Mouse (Mus musculus): ENCODE measurements around the gene Ppp1r2. TPM values are rescaled to one million over a fixed set of nuclear protein-coding genes. Genes with fewer than 3 reads are reported as not detected.

The Ppp1r2 gene
- polyA plus RNA-seq, 1 experiment from 2014 or later: 78.4 TPM

GRCm38 (mm10) chr16:31249401-31249800, 25.7 kb downstream of the Ppp1r2 start:
- no peak overlapping the region for H3K9ac ChIP-seq (ENCODE audit: low read length)
- ATAC-seq (ENCODE audit: insufficient number of reproducible peaks, low FRiP score, low TSS enrichment, low read depth): no peak
- H3K4me3 ChIP-seq (ENCODE audit: low read depth, low read length): no peak overlapping the region
- H3K36me3 ChIP-seq (ENCODE audit: control insufficient read depth, insufficient read depth, low read length): no peaks in the 10 kb centered on the region; the same call in 1 of the 2 replicates
- H3K4me1 ChIP-seq (ENCODE audit: control insufficient read depth, insufficient read depth, low read length): no peaks in the 10 kb centered on the region
- H3K4me2 ChIP-seq (ENCODE audit: low read depth, severe bottlenecking): no peak overlapping the region
- H3K27me3 ChIP-seq (ENCODE audit: control insufficient read depth, insufficient read depth, low read length): no peaks in the 10 kb centered on the region
- 87% methylated on average over 3 of the region's 3 CpGs for WGBS
- no peak overlapping the region for H3K27ac ChIP-seq (replicated peaks; ENCODE audit: low read depth, low read length)
- no peaks in the 10 kb centered on the region for H3K9me3 ChIP-seq (ENCODE audit: control insufficient read depth, low read length)
- peak; percentile 14 for DNase-seq (ENCODE audit: low spot score)

DNA sequence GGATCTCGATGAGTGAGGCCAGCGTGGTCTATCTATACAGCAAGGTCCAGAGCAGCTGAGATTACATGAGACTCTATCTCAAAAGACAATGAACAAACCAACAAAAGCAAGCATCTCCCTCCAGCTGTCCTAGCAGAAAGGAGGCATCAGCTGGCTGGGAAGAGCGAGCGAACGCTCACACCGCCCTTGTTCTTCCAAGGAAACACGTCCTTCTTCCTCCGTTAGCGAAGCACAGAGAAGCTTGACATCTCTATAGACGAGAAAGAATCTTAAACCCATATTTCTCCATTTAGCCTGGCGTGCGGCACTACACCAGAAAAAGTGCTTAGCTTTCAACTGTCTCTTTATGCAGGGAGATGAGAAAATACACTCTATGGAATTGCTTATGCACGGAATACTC, 26.4 kb downstream of the Ppp1r2 start:
- H3K9ac ChIP-seq (ENCODE audit: low read length): no peak overlapping the region

DNA sequence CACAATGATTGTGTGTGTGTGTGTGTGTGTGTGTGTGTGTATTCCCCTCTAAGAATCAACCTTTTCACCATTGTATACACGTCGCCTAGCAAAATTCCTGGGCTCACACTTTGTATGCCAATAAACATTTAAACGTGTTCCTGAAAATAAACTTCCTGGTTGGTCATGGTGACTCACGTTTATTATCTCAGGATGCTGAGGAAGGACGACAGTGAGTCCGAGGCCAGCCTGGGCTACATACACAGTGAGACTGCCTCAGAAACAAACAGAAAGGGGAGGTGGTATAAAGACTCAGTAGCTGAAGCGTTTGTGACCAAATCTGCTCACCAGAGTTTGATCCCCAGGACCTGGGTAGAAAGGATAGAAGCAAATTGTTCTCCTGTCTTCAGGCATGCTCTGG, 27.6 kb downstream of the Ppp1r2 start:
- H3K9me3 ChIP-seq (ENCODE audit: control insufficient read depth, low read length): no peaks in the 10 kb centered on the region
- H3K27ac ChIP-seq (replicated peaks; ENCODE audit: low read depth, low read length): no peak overlapping the region
- ATAC-seq (ENCODE audit: insufficient number of reproducible peaks, low FRiP score, low TSS enrichment, low read depth) (no peak), DNase-seq (ENCODE audit: low spot score) (peak; percentile 8)
- H3K36me3 ChIP-seq (ENCODE audit: control insufficient read depth, insufficient read depth, low read length): no peaks in the 10 kb centered on the region; the same call in 1 of the 2 replicates
- no peaks in the 10 kb centered on the region for H3K27me3 ChIP-seq (ENCODE audit: control insufficient read depth, insufficient read depth, low read length)
- H3K4me1 ChIP-seq (ENCODE audit: control insufficient read depth, insufficient read depth, low read length): no peaks in the 10 kb centered on the region
- H3K4me2 ChIP-seq (ENCODE audit: low read depth, severe bottlenecking): no peak overlapping the region
- no peak overlapping the region for H3K4me3 ChIP-seq (ENCODE audit: low read depth, low read length)
- WGBS: 80% methylated on average over 7 of the region's 7 CpGs
- no peak overlapping the region for H3K9ac ChIP-seq (ENCODE audit: low read length)

More for the DNA sequence above, 26.4 kb downstream of the Ppp1r2 start:
- Histone ChIP-seq H3K27ac (replicated peaks; ENCODE audit: low read depth, low read length) (no peak overlapping the region), H3K27me3 (ENCODE audit: control insufficient read depth, insufficient read depth, low read length) (no peaks in the 10 kb centered on the region), H3K4me2 (ENCODE audit: low read depth, severe bottlenecking) (no peak overlapping the region), H3K9me3 (ENCODE audit: control insufficient read depth, low read length) (no peaks in the 10 kb centered on the region), H3K36me3 (ENCODE audit: control insufficient read depth, insufficient read depth, low read length) (no peaks in the 10 kb centered on the region; the same call in 1 of the 2 replicates), H3K4me1 (ENCODE audit: control insufficient read depth, insufficient read depth, low read length) (no peaks in the 10 kb centered on the region), H3K4me3 (ENCODE audit: low read depth, low read length) (no peak overlapping the region)
- 93% methylated on average over 13 of the region's 13 CpGs for WGBS
- no peak for ATAC-seq (ENCODE audit: insufficient number of reproducible peaks, low FRiP score, low TSS enrichment, low read depth)
- peak; percentile 16 for DNase-seq (ENCODE audit: low spot score)

DNA sequence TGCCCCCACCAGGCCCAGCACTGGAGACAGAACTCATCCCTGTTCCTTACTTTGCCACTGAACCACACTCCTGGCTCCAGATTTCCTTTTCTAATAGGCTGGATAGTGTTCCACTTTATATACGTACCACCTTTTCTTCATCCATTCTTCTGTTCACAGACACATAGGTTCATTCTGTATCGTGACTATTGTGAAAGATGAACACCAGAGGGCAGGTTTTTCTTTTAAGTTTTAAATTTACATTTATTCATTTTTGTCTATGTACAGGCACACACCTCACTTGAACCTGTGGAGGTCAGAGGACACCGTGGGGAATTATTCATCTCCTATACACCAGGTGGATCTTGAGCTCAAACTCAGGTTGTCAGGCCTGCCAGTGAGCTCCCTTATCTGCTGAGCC, 31.0 kb downstream of the Ppp1r2 start:
- Histone ChIP-seq H3K4me3 (ENCODE audit: low read depth, low read length) (no peak overlapping the region), H3K36me3 (ENCODE audit: control insufficient read depth, insufficient read depth, low read length) (no peaks in the 10 kb centered on the region), H3K4me1 (ENCODE audit: control insufficient read depth, insufficient read depth, low read length) (no peaks in the 10 kb centered on the region), H3K27ac (replicated peaks; ENCODE audit: low read depth, low read length) (no peak overlapping the region), H3K27me3 (ENCODE audit: control insufficient read depth, insufficient read depth, low read length) (no peaks in the 10 kb centered on the region), H3K9me3 (ENCODE audit: control insufficient read depth, low read length) (no peaks in the 10 kb centered on the region), H3K4me2 (ENCODE audit: low read depth, severe bottlenecking) (no peak overlapping the region), H3K9ac (ENCODE audit: low read length) (no peak overlapping the region)
- ATAC-seq (ENCODE audit: insufficient number of reproducible peaks, low FRiP score, low TSS enrichment, low read depth) (no peak), DNase-seq (ENCODE audit: low spot score) (no peak)
- 77% methylated on average over 3 of the region's 3 CpGs for WGBS

GRCm38 (mm10) chr16:31241433-31241832, 33.6 kb downstream of the Ppp1r2 start:
- no peak overlapping the region for H3K4me3 ChIP-seq (ENCODE audit: low read depth, low read length)
- H3K4me2 ChIP-seq (ENCODE audit: low read depth, severe bottlenecking): no peak overlapping the region
- ATAC-seq (ENCODE audit: insufficient number of reproducible peaks, low FRiP score, low TSS enrichment, low read depth) (no peak), DNase-seq (ENCODE audit: low spot score) (peak; percentile 11)
- no peaks in the 10 kb centered on the region for H3K27me3 ChIP-seq (ENCODE audit: control insufficient read depth, insufficient read depth, low read length)
- H3K27ac ChIP-seq (replicated peaks; ENCODE audit: low read depth, low read length): no peak overlapping the region
- H3K4me1 ChIP-seq (ENCODE audit: control insufficient read depth, insufficient read depth, low read length): no peaks in the 10 kb centered on the region
- no peak overlapping the region for H3K9ac ChIP-seq (ENCODE audit: low read length)
- no peaks in the 10 kb centered on the region for H3K36me3 ChIP-seq (ENCODE audit: control insufficient read depth, insufficient read depth, low read length)
- H3K9me3 ChIP-seq (ENCODE audit: control insufficient read depth, low read length): no peaks in the 10 kb centered on the region
- WGBS: 85% methylated on average over 9 of the region's 9 CpGs

DNA sequence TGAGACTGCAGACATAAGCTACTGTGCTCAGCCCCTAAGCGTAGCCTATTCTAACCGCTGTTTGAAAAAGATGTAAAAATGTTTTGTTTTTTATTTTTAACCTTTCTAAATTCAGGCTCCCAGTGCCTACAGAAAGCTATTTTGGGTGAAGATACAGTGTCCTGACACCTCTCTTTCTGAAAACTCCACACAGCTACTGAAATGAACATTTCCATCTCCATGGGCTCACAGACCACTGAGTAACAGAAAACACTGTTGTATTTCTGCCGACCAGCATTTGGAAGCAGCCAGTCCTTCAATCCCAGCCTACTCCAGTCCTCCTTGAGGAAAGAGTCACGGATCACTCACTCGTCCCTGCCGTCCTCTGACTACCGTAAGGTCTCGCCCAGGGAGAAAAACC, 34.5 kb downstream of the Ppp1r2 start:
- H3K27ac ChIP-seq (replicated peaks; ENCODE audit: low read depth, low read length): no peak overlapping the region
- no peaks in the 10 kb centered on the region for H3K9me3 ChIP-seq (ENCODE audit: control insufficient read depth, low read length)
- H3K4me3 ChIP-seq (ENCODE audit: low read depth, low read length): no peak overlapping the region
- no peaks in the 10 kb centered on the region for H3K27me3 ChIP-seq (ENCODE audit: control insufficient read depth, insufficient read depth, low read length)
- DNase-seq (ENCODE audit: low spot score) (peak; percentile 10), ATAC-seq (ENCODE audit: insufficient number of reproducible peaks, low FRiP score, low TSS enrichment, low read depth) (no peak)
- no peaks in the 10 kb centered on the region for H3K36me3 ChIP-seq (ENCODE audit: control insufficient read depth, insufficient read depth, low read length)
- H3K9ac ChIP-seq (ENCODE audit: low read length): no peak overlapping the region
- peaks cover 4% of the 10 kb centered on the region for H3K4me1 ChIP-seq (ENCODE audit: control insufficient read depth, insufficient read depth, low read length)
- no peak overlapping the region for H3K4me2 ChIP-seq (ENCODE audit: low read depth, severe bottlenecking)
- WGBS: 91% methylated on average over 8 of the region's 8 CpGs

DNA sequence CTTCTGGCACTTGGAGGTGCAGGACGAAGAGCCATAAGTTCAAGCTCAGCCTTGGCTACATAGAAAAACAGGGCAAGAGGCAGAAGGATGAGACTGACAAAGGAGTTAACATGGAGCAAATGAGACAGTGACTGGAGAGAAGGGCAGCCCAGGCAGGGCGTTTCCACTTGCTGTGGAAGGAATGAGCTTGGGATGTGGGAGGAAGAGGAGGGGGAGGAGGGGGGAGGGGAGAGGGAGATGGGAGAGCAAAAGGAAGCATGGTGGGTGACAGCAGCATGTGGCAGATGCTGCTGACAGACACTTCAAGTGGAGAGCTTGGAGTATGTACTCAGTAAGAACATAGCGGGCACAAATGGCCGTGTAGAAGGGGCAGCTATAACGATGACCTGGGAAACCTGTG, 36.8 kb downstream of the Ppp1r2 start:
- no peak overlapping the region for H3K27ac ChIP-seq (replicated peaks; ENCODE audit: low read depth, low read length)
- 69% methylated on average over 5 of the region's 5 CpGs for WGBS
- H3K27me3 ChIP-seq (ENCODE audit: control insufficient read depth, insufficient read depth, low read length): no peaks in the 10 kb centered on the region
- H3K36me3 ChIP-seq (ENCODE audit: control insufficient read depth, insufficient read depth, low read length): no peaks in the 10 kb centered on the region
- peaks cover 16% of the 10 kb centered on the region for H3K4me1 ChIP-seq (ENCODE audit: control insufficient read depth, insufficient read depth, low read length)
- DNase-seq (ENCODE audit: low spot score) (no peak), ATAC-seq (ENCODE audit: insufficient number of reproducible peaks, low FRiP score, low TSS enrichment, low read depth) (no peak)
- H3K4me2 ChIP-seq (ENCODE audit: low read depth, severe bottlenecking): no peak overlapping the region
- H3K4me3 ChIP-seq (ENCODE audit: low read depth, low read length): no peak overlapping the region
- H3K9ac ChIP-seq (ENCODE audit: low read length): no peak overlapping the region
- no peaks in the 10 kb centered on the region for H3K9me3 ChIP-seq (ENCODE audit: control insufficient read depth, low read length)

DNA sequence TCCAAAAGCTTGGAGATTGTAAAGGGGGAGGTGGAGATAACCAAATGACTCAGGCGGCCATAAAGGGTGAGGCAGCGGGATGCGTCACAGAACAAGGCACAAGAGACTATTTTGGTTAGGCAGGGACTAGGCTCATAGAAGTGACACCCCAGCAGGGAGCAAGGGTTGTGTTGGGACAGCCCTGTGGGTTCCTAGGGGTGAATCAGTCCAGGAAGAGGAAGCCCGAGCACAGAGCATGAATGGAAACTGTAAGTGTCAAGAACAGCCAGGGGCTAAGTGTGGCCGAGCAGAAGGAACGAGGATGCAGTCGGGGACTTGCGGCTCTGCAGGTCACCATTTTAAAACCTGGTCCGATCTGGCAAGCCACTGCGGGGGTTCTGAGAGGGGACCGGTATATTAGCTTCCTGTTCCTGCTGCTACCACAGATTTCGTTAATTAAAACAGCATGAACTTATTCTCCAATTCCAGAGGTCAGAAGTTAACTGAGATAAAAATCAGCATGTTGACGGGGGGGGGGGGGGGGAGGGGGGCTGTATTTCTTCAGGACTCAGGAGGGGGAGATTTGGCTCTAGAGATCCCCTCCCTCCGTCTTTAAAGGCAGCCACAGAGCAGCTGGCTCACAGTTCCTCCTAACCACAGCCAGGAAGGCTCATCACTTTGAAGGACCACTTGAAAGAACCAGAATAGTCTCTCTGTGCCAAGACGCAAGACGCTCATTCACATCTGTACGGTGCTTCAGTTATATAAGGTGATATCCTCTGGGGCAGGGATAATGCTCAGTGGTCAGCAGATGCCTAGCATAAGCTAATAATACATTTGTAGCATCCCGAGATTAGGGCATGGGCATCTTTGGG, 39.4 kb downstream of the Ppp1r2 start:
- H3K36me3 ChIP-seq (ENCODE audit: control insufficient read depth, insufficient read depth, low read length): no peaks in the 10 kb centered on the region
- H3K27me3 ChIP-seq (ENCODE audit: control insufficient read depth, insufficient read depth, low read length): no peaks in the 10 kb centered on the region
- H3K4me2 ChIP-seq (ENCODE audit: low read depth, severe bottlenecking): peak overlapping the region; percentile 29
- 12% methylated on average over 18 of the region's 18 CpGs for WGBS
- no peak overlapping the region for H3K4me3 ChIP-seq (ENCODE audit: low read depth, low read length)
- peak; percentile 73 for DNase-seq (ENCODE audit: low spot score)
- H3K9ac ChIP-seq (ENCODE audit: low read length): no peak overlapping the region
- H3K9me3 ChIP-seq (ENCODE audit: control insufficient read depth, low read length): no peaks in the 10 kb centered on the region
- no peak overlapping the region for H3K27ac ChIP-seq (replicated peaks; ENCODE audit: low read depth, low read length)
- ATAC-seq (ENCODE audit: insufficient number of reproducible peaks, low FRiP score, low TSS enrichment, low read depth): no peak
- H3K4me1 ChIP-seq (ENCODE audit: control insufficient read depth, insufficient read depth, low read length): peaks cover 20% of the 10 kb centered on the region
